Mouse (Mus musculus): Measurements from ENCODE around the gene Kifc5b.

The Kifc5b gene

GRCm38 (mm10) chr17:26970221-26970620 lies 53.3 kb downstream of the Kifc5b start:
- DNase-seq (ENCODE audit: low read depth, low spot score), result no peak

- no peak for DNase-seq (ENCODE audit: low read depth, low spot score)
Measured at GRCm38 (mm10) chr17:26971247-26971905, 54.5 kb downstream of the Kifc5b start.

- no peak for DNase-seq (ENCODE audit: low read depth, low spot score)
Measured at GRCm38 (mm10) chr17:26972107-26972506, 55.2 kb downstream of the Kifc5b start.

GRCm38 (mm10) chr17:26972703-26973574 lies 56.0 kb downstream of the Kifc5b start, which contains the start of gene Zbtb9:
TSS of gene Zbtb9 (plus strand) at chr17:26973167.
- DNase-seq (ENCODE audit: low read depth, low spot score), result peak; percentile 96

- no peak for DNase-seq (ENCODE audit: low read depth, low spot score)
Measured at GRCm38 (mm10) chr17:26974547-26974946, 57.7 kb downstream of the Kifc5b start.

GRCm38 (mm10) chr17:26975415-26975814 lies 58.5 kb downstream of the Kifc5b start:
- peak; percentile 30 for DNase-seq (ENCODE audit: low read depth, low spot score)

GRCm38 (mm10) chr17:26977354-26977753 lies 60.5 kb downstream of the Kifc5b start:
- DNase-seq (ENCODE audit: low read depth, low spot score), result peak; percentile 49

- no peak for DNase-seq (ENCODE audit: low read depth, low spot score)
Measured at GRCm38 (mm10) chr17:26979426-26979825, 62.5 kb downstream of the Kifc5b start.

GRCm38 (mm10) chr17:26981050-26981449 lies 64.2 kb downstream of the Kifc5b start:
- peak; percentile 60 for DNase-seq (ENCODE audit: low read depth, low spot score)
